Mouse (Mus musculus): ENCODE measurements around the gene Kalrn.

Kalrn gene

DNA sequence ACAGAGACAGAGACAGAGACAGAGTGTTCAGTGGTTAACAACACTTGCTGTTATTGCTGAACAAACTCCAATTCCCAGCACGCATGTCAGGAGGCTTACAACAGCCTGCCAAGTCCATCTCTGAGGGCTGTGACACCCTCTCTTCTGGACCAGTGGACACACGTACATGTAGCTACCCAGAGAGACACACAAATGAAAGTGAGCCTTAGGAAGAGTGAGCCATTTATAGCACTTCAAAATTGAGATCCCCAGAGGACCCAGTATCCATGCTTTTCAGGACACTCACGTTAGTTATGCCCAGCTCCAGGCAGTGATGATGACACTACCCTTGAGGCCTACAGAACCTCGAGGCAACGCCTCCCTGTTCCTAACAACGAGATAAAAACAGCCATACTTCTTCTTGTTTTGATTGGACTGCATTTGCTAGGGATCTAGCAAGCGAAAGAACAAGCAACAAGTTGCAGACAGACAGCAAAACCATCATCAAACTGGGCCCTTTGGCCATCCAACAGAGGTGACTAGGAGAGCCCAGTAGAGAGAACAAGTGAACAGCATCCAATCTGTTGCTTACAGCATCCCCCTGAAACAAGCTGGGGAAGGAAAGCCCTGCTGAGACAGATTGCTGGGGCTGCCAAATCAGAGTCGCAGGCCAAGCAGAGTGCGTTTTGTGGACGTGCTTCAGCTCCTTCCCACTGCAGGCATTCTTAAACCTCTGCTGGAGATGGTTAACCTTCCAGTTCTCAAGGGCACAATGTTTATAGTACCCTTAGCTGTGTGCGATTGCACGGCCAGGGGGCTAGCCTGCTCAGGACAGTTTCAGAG, 634.8 kb downstream of the Kalrn start:
- DNase-seq (ENCODE audit: low spot score in 2 of 2) = no peak

DNA sequence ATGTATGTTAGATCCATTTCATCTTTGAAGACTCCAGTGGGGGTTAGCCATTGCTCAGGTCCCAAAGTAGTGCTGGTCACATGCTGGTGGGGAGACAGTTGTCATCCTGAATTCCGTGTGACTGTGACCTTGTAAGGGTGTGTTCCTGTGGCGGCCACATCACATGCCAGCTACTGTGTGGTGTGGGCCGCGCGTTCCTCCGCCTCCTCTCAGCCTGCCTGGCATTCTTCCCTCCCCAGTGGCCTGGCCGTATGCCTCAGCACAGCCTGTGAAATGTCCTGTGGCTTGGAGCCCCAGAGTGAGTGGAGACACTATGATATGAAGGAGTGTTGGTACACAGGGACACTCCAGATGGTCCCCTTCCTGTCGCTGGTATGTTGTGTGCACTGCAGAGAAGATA, 635.8 kb downstream of the Kalrn start:
- DNase-seq (ENCODE audit: low spot score in 2 of 2) = peak; percentile 85 to 87

DNA sequence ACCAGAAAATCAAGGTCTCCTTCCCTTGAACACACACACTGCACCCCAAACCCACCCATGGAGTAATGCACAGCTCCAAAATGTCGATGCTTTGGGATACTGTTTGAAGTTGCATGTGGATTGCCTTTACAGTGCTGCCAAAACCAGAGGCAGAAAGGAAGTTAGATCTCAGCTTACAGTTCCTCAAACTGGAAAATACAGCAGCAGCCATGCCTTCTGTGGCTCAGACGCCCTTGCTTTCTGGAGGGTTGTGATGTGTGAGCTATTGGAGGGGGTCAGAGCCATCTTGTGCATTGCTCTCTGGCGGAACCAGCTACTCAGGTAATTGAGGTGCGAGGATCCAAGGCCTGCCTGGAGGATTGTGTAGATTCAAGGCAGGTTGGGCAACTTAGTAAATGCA, 636.4 kb downstream of the Kalrn start:
- DNase-seq (ENCODE audit: low spot score in 2 of 2) = no peak

DNA sequence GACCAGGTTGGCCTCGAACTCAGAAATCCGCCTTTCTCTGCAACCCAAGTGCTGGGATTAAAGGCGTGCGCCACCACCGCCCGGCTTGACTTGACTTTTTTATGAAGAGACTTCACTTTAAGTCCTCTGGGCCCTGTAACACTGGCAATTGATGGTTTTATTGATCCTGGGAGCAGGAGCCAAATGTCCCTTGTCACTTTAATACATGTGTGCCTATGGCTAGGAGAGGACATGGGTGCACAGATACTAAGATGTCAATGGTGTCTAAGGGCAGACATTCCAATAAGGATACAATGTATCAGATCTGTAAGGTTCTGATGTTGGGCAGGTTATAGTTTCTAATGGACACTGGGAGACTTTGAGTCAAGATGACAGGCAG, 637.9 kb downstream of the Kalrn start:
- DNase-seq (ENCODE audit: low spot score in 2 of 2) = no peak

DNA sequence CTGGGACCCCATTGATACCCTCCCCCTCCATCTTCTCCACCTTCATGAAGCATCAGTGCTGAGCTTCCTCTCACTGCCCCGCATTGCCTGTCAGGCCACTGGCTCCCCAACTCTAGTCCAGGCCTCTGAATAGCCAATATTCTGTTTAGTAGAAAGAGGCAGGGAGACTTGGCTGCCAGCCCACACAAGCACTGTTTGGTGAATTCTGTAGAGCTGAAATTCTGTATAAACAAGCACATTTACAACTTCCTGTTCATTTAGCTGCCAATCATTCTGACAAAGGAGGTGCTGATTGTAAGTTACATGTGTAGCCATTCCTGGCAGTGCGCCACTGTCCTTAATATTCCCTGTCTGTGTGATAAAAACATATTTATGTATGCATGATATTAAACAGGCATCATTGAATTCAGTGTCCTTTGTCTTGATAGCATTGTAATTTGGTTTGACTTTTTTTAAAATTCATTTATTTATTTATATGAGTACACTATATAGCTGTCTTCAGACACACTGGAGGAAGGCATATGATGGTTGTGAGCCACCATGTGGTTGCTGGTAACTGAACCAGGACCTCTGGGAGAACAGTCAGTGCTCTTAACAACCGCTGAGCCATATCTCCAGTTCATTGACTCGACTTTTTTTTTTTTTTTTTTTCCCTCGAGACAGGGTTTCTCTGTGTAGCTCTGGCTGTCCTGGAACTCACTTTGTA, 638.5 kb downstream of the Kalrn start:
- no peak for DNase-seq (ENCODE audit: low spot score in 2 of 2)

DNA sequence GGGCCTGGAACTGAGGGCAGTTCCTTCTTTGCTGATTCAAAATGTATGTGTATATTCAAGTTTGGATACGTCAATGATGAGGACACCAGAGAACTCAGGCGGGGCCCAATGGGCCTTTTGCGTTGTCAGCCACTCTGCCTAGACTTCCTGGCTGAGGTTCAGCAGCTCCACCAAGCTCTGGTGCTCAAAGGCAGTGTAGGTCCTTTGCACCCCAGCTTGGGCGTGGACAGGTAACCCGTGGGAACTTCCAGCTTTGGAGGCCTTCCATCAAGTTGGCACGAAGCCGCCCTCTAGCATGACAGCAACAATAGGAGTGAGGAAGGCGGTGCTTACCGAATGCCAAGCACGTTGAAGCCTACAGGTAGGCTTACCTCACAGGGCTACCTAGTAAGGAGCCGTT, 639.9 kb downstream of the Kalrn start:
- no peak for DNase-seq (ENCODE audit: low spot score in 2 of 2)

DNA sequence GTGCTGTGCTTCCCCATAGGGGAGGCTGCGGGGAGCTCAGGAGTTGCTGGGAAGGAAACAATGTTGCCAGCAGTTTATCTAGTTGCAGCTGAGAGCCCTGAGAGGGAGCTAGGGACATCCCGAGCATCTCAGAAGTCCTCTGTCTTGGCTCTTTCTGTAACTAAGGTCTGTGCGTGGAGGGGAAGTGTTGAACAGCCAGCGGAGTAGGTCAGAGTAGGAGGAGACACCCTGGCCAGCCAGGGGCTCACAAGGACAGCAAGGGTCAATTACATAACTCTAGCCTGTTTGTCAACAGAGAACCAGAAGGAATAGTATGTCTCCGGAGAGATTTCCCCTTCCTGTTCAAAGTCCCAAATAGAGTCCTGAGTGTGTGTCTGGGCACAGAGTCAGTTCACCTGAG, 641.2 kb downstream of the Kalrn start:
- peak; percentile 65 to 76 for DNase-seq (ENCODE audit: low spot score in 2 of 2)

DNA sequence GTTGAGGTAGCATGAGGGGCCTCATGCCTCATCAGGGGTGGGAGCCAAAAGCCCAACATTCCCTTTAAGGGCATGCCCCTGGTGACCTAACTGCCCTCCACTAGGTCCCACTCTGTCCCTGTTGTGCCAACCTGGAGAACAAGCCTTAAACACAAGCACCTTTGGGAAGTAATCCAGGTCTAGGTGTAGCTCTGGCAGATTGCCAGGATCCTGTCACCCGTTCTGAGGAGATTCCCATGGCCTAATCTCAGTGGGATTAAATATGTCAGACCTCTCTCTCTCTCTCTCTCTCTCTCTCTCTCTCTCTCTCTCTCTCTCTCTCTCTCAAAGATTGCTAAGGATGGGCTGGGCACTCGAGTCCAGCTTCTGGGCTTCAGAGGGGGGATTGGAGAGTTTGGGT, 641.6 kb downstream of the Kalrn start:
- no peak for DNase-seq (ENCODE audit: low spot score in 2 of 2)

DNA sequence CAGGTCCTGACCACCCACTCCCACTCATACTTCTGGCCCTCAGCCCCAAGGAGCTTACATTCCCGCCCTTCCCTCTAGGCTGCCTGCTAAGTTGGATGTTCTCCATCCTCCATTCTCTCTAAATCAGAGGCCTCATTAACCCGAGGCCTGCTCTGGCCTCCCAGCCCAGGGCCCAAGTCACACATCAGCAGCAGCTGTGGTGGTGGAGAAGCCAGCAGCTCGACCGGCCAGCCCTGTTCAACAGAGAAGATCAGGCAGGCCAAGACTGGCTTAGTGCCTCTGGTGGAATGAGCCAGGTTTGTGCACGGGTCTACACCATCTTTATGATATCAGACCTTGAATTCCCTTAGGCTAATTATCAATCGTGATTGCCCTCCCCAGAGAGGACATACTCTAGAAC, 642.5 kb downstream of the Kalrn start:
- DNase-seq (ENCODE audit: low spot score in 2 of 2) = peak; percentile 70

DNA sequence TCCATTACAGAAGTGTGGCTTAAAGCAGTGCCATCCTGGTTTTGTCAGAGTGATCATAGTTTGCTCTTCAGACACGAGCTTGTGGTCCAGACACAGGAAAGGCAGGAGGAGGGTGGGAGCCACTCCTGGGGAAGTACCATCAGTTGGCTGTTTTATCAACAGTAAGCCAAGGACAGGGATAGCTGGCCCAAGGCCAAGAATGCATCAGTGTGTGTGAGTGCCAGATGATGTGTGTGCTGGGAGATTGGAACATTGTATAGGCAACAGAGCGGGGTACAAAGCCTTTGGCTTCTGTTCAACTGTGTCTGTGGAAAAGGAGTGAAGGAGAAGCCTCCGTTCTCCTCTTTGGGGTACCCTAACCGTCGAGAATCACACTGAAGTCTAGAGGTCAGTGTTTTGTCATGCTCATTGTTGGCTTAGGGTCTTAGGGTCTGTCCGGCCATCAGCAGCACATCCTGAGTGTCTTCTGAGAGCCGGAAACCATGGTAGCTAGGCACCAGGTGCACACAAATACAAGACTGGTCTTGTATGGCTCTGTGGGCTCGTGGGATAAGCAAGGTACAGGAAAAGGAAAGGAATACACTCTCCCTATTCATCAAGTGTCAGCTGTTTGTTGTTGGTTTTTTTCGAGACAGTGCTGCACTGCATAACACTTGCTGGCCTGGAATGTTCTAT, 644.4 kb downstream of the Kalrn start:
- DNase-seq (ENCODE audit: low spot score in 2 of 2) = no peak

DNA sequence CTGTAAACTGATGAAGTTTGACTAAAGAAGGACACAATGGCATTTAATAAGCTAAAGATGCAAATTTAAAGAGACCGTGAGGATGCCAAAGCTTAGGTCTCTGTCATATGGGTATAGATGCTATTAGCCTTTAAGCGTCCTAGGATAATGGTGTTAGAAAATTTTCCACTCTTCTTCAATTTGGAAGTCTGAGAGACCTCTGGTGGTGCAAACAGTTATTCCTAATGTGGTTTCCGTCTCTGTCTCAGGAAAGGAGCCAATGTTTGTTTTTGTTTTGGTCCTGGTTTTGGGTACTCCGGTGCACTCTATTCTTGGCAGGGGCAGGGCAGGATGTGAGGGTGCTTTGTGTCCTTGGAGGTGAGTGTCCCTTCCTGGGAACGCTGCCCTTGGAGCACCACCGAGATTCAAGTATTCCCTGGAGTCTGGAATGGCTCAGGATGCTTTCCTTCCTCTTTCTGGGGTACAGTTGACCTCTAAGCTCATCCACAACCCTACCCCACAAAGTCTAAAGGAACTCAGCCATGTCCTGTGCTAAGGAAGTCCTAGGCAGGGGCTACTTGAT, 646.0 kb downstream of the Kalrn start:
- no peak for DNase-seq (ENCODE audit: low spot score in 2 of 2)

DNA sequence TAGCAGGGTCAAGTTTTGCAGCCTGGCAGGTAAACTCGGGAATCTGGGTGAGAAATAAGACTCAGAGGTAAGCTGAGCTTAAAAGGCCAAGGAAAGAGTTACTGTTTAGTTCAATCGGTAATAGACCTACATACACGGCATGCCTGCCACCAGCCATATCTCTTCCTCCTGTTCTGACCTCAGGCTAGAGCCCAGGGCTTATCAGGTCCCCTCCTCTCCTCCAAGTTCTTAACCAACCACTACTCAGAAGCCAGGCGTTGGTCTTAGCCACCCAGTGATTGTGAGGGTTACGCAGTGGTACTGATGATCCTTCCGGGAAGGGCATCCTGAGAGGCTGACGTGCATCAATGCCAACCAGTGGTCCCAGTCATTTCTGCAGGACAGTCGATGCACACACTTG, 649.6 kb downstream of the Kalrn start:
- no peak for DNase-seq (ENCODE audit: low spot score in 2 of 2)

DNA sequence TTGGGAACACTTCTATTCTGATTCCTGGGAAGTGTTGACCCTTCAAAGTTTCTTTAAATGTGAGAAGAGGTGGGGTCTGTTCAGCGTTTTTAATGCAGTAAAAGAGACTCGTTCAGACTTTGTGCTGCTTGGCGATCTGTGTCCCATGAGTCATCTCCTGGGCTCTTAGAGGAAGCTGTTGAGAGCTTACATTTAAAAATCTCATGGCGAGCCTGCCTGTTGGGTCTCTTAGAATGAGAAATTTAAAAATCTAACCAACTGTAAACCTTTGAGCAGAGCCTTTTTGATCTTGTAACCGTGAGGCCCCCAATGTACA, 650.4 kb downstream of the Kalrn start:
- no peak for DNase-seq (ENCODE audit: low spot score in 2 of 2)

DNA sequence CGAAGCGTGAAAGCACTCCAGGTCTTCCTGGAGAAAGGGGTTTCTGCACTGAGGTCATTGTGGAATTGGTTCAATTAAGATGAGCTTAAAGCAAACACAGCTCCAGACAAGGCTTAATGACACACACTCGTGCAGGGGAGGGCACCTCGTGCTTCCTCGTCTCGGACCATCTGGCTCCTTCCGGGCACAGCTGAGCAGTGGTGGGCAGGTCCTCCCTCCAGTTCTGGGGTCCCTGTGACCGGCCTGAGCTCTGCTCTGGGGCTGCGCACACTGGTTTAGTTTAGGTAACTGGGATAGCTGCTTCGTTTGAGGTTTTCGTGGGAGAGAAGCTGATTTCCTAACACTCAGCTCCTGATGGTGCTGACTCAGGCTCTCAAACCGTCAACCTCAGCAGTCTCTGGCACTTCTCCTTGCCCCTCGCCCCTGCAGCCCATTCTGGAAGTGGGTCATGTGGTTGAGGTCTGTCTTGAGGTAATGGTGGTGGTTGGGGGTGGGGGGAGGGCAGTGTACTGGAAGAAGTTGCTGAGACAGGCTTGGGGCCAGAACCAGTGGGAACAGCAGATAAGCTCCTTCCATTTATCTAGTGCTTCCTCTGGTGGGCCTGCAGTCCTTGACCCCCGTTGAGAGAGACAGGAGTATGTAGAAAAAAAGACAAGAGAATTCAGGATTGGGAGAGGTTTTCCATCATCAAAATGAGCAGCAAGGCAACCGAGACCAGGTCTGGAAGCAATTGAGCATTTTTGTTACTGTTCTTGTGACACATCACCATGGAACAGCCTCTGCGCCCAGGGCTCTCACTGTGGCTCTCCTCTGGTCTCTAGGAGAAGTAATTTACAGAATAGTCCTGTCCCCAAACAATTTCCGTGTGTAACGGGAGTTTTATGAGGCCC, 651.0 kb downstream of the Kalrn start:
- peak in 1 of 2 experiments; percentile 49 for DNase-seq (ENCODE audit: low spot score in 2 of 2)

DNA sequence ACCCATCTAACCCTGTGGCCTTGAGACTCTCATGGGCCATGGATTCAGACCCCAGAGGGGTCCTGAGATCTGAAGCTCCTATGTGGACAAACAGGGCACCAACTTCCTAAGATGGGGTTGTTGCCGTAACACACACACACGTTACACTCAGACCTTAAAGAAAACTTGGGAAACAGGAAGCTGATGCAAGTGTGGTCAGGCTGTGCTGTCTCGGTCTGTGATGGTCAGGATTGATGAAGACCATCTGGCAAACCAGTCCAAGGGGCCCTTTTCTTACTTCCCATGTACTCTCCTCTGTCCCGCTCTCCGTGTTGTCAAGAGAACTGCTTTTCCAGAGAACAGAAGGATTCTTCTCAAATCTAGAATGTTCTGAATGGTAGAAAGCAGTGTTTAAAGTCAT, 651.8 kb downstream of the Kalrn start:
- DNase-seq (ENCODE audit: low spot score in 2 of 2) = no peak

Measured in heart, adult 9 months (tissue).